Mouse (Mus musculus) liver, postnatal 0 days (tissue): ENCODE data around the gene Ear2. TPM values are rescaled to one million over a fixed set of nuclear protein-coding genes. Genes with fewer than 3 reads are reported as not detected.
"Not testable (repeated sequence)": the region's sequence is repeated elsewhere in the genome, so short reads cannot be mapped to it uniquely, and the experiment has no call there.

Experiments
- ATAC-seq: fragments of 200-750 bp; cut with Nextera tagmentation; 2 replicates; pipeline ENCODE4 v1.8.0; 2017; ENCODE audit warnings: mild to moderate bottlenecking, moderate library complexity
- DNase-seq: peaks from one replicate; pipeline ENCODE4 v3.0.0-alpha.2; 2016
- H3K27ac ChIP-seq: fragments of 300-500 bp; sonication (generic); 2 replicates; pipeline ENCODE4 v1.5.1; 2014; ENCODE audit warnings: antibody characterized with exemption, moderate library complexity, mild to moderate bottlenecking, low read depth
- H3K27me3 ChIP-seq: fragments of 300-500 bp; sonication (generic); 2 replicates; pipeline ENCODE4 v1.6.1; 2014; ENCODE audit warnings: low read length, control low read depth, mixed read lengths; ENCODE audit not compliant: insufficient read depth
- H3K36me3 ChIP-seq: fragments of 300-500 bp; sonication (generic); replicated peaks from 2 replicates; pipeline ENCODE4 v1.6.1; 2014; ENCODE audit warnings: mild to moderate bottlenecking, control low read depth, low read length, moderate library complexity, mixed read lengths; ENCODE audit not compliant: insufficient read depth
- H3K4me1 ChIP-seq: fragments of 300-500 bp; sonication (generic); 2 replicates; pipeline ENCODE4 v1.6.1; 2014; ENCODE audit warnings: antibody characterized with exemption, mild to moderate bottlenecking, control low read depth; ENCODE audit not compliant: insufficient read depth
- H3K4me2 ChIP-seq: fragments of 300-500 bp; sonication (generic); 2 replicates; pipeline ENCODE4 v1.6.1; 2014; ENCODE audit warnings: low read depth, mild to moderate bottlenecking, low read length, moderate library complexity, mixed read lengths
- H3K4me3 ChIP-seq: fragments of 300-500 bp; sonication (generic); 2 replicates; pipeline ENCODE4 v1.5.1; 2014; ENCODE audit warnings: low read depth, low read length
- H3K9ac ChIP-seq: fragments of 300-500 bp; sonication (generic); replicated peaks from 2 replicates; pipeline ENCODE4 v1.6.1; 2014; ENCODE audit warnings: mild to moderate bottlenecking, moderate library complexity
- H3K9me3 ChIP-seq: fragments of 300-500 bp; sonication (generic); 2 replicates; pipeline ENCODE4 v1.6.1; 2016; ENCODE audit warnings: mild to moderate bottlenecking, control low read depth, low read length, mixed read lengths
- CTCF ChIP-seq: sonication (generic); IDR thresholded peaks from 2 replicates; pipeline ENCODE4 v1.5.1; 2016; ENCODE audit warnings: antibody characterized with exemption, low read depth
- EP300 ChIP-seq: IDR thresholded peaks from 2 replicates; pipeline ENCODE4 v1.6.1; 2016; ENCODE audit warnings: antibody characterized with exemption, low read depth, mild to moderate bottlenecking
- WGBS: fragments of 180-500 bp; shearing (Covaris S2); extraction: QIAGEN DNeasy Blood & Tissue Kit; methylation state at CpG from one replicate; pipeline ENCODE4 v1.1.7; 2014; ENCODE audit not compliant: insufficient replicate concordance; 5-methylcytosine and 5-hydroxymethylcytosine counted together
- polyA plus RNA-seq: library from polyadenylated mRNA; unstranded; fragments of >200 nt; fragmentation: Nextera tagmentation; extraction: Ambion mirVana; gene quantifications from 2 replicates; pipeline ENCODE4 v1.2.1, GENCODE M21; 2015

Gene Ear2
- polyA plus RNA-seq, 1 experiment from 2014 or later = 34.9 TPM

GRCm38 (mm10) chr14:44110981-44111380 is 8.5 kb downstream of the Ear2 start:
- no peak for DNase-seq

GRCm38 (mm10) chr14:44123551-44123950 is 21.1 kb downstream of the Ear2 start, which contains the start of gene Gm3327:
Gene Gm3327, plus strand, starts transcription at chr14:44123851.
- H3K9ac ChIP-seq, H3K9me3 ChIP-seq, H3K27ac ChIP-seq, H3K36me3 ChIP-seq, H3K4me1 ChIP-seq, H3K4me3 ChIP-seq, DNase-seq, H3K4me2 ChIP-seq, H3K27me3 ChIP-seq, ATAC-seq: not testable (repeated sequence)
- WGBS = 66% methylated on average over 3 of the region's 4 CpGs

More at GRCm38 (mm10) chr14:44110981-44111380, 8.5 kb downstream of the Ear2 start:
- Histone ChIP-seq H3K27me3 (no peaks in the 10 kb centered on the region), H3K4me2 (no peak overlapping the region), H3K4me3 (no peak overlapping the region), H3K4me1 (no peaks in the 10 kb centered on the region), H3K9ac (no peak overlapping the region), H3K27ac (no peak overlapping the region), H3K36me3 (no peaks in the 10 kb centered on the region), H3K9me3 (no peaks in the 10 kb centered on the region)
- TF ChIP-seq EP300 (no peak), CTCF (no peak)
- ATAC-seq = no peak

Other genes with a start within 250 kb of the Ear2 start
- 2.6 and 5.0 TPM in 2 replicates for gene Ear1, start 227.1 kb upstream of the Ear2 start, polyA plus RNA-seq
- not detected in 2 replicates for gene Ear10, start 179.1 kb upstream of the Ear2 start, polyA plus RNA-seq
- 2.7 TPM in 2 replicates for gene Gm8113, start 177.3 kb upstream of the Ear2 start, polyA plus RNA-seq
- gene Ang5, start 145.6 kb upstream of the Ear2 start, polyA plus RNA-seq = not detected in 2 replicates
- gene Ang6, start 100.4 kb upstream of the Ear2 start, polyA plus RNA-seq = not detected in 2 replicates
- gene Gm3327, start 21.2 kb downstream of the Ear2 start, polyA plus RNA-seq = not detected in 2 replicates
- gene Gm8212, start 95.0 kb downstream of the Ear2 start, polyA plus RNA-seq = not detected in 2 replicates
- gene 4930503E14Rik, start 110.6 kb downstream of the Ear2 start, polyA plus RNA-seq = not detected in 2 replicates
- gene Gm8220, start 182.9 kb downstream of the Ear2 start, polyA plus RNA-seq = not detected in 2 replicates
- gene Gm5930, start 235.9 kb downstream of the Ear2 start, polyA plus RNA-seq = not detected in 2 replicates